Mouse (Mus musculus): ENCODE measurements around the gene Gaa. TPM values are rescaled to one million over a fixed set of nuclear protein-coding genes. Genes with fewer than 3 reads are reported as not detected.

The Gaa gene
- 40.6 and 42.1 TPM in 2 replicates for polyA plus RNA-seq (2016; fragmentation: Nextera tagmentation; extraction: Ambion mirVana)

DNA sequence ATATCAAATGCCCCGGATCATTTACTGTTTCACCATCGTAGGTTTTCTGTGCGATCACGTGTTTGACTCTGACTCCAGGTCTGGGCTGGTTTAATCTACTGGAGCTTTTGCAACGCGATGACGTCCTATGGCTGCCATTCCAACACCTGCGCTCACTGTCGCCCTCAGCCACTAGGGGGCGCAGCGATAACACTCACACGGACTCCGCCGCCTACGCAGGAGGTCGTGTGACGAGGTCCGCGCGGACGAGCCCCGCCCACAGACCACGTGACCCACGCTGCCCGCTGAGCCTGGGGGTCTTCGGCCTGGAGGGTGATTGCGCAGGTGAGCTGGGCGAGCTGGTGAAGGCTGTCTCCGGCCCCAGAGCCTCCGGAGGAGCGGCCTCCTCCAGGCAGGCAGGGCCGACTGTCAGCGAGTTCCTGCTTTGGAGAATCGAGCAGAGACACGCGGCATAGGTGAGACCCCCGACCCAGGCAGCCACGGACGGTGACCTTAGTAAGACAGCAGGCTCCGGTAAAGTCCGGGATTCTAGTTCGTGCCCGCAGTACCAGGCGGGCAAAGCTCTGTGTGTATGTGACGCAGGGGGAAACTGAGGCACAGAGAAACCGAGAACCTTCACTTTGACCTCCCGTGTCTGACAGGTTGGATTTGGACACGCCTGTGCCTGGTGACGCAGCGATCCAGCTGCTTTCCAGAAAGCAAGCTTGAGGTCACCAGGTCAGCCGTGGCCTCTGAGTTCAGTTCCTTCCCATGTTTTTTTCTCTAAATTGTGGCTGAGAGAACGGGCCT lies at the start of gene Gaa:
Gaa (plus strand) TSS at position 120 of the 789 bp plus-strand sequence.
- Histone ChIP-seq H3K27ac (replicated peaks) (no peak within 1 kb of the TSS; the same call in 1 of the 2 replicates), H3K27me3 (no peaks in the 10 kb centered on the region), H3K4me1 (peaks cover 16% of the 10 kb centered on the region), H3K4me3 (peak within 1 kb of the TSS; percentile 67), H3K9me3 (no peaks in the 10 kb centered on the region), H3K36me3 (peaks cover 20% of the 10 kb centered on the region), H3K4me2 (replicated peaks) (peak within 1 kb of the TSS; percentile 91), H3K9ac (replicated peaks) (peak within 1 kb of the TSS; percentile 71)
- peak; percentile 79 for ATAC-seq (ENCODE audit: low FRiP score, low read depth)
- 6% methylated on average over 52 of the region's 52 CpGs for WGBS

DNA sequence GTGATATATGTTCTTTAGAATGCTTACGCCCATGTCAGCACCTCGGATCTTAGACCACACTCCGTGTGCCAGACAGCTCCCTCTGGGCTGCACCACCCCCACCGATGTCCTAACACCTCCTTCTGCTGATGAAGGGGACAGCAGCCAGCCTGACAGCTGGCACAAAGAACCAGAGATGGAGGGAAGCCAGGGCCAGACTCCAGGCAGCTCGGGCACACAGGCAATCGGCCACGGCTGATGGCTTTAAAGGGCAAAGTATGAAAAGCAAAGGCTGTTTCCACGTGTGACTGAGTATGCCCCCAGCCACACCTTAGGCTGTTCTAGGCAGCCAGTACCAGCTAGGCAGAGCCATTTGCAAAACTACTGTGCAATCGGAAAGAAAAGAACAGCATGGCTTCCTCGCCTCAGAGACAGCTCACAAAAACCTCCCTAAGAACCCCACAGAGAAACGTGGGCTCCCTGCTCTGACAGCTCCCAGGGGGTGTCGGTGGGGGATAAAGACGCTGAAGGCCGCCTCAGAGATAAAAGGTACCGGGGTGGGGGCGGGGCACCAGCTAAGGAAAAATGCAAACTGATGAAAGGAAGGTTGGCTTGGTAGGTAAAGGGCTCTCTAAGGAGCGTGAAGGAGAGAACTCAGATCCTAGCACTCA lies 47.7 kb upstream of the Gaa start:
- 9% methylated on average over 17 of the region's 17 CpGs for WGBS
- Histone ChIP-seq H3K27me3 (no peaks in the 10 kb centered on the region; the same call in 1 of the 2 replicates), H3K36me3 (peaks cover 8% of the 10 kb centered on the region; the same call in 1 of the 2 replicates), H3K4me2 (replicated peaks) (peak overlapping the region; percentile 36), H3K4me3 (0 out of 2 replicates have a peak overlapping the region, but pooled peaks have one; percentile 7), H3K9me3 (no peaks in the 10 kb centered on the region), H3K27ac (replicated peaks) (peak overlapping the region; percentile 66), H3K9ac (replicated peaks) (peak overlapping the region; percentile 50; the same call in 1 of the 2 replicates), H3K4me1 (peaks cover 73% of the 10 kb centered on the region)
- ATAC-seq (ENCODE audit: low FRiP score, low read depth), result no peak

DNA sequence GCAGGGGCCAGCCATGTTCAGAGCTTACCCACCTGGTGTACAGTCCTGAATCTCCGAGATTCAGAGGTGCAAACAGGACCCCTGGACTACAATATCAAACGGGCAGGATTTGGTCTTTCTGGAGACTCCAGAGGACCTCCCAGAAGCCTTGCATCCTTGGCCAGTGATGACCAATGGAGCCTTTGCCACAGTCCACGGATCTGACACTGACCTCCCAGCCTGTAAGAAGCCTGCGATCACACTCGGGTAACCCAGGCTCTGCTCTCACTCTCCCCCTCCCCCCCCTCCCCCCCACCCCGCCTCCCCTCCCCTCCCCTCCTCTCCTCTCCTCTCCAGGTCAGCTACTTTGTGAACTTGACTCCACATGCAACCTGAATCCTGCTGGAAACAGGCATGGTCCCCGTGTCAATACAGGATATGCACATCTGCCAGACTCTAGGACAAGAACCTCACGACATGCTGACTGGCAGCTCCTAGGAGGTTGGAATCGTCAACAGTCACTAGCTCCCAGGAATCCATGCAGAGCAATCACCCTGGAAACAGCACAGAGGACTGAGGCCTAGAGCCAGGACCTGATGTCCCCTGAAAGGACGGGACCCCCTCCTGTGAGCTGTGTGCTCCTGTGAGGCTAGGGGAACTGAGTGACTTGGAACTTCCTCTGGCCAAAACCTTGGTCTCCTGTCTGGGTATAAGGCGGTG lies 45.7 kb upstream of the Gaa start:
- WGBS, result 36% methylated on average over 10 of the region's 11 CpGs
- H3K27me3 ChIP-seq, result no peaks in the 10 kb centered on the region; the same call in 1 of the 2 replicates
- H3K9ac ChIP-seq (replicated peaks), result 0 out of 2 replicates have a peak overlapping the region, but pooled peaks have one; percentile 20
- no peak for ATAC-seq (ENCODE audit: low FRiP score, low read depth)
- H3K27ac ChIP-seq (replicated peaks), result 0 out of 2 replicates have a peak overlapping the region, but pooled peaks have one; percentile 15
- H3K4me3 ChIP-seq, result no peak overlapping the region
- H3K36me3 ChIP-seq, result peaks cover 8% of the 10 kb centered on the region; the same call in 1 of the 2 replicates
- no peaks in the 10 kb centered on the region for H3K9me3 ChIP-seq
- peaks cover 73% of the 10 kb centered on the region for H3K4me1 ChIP-seq
- no peak overlapping the region for H3K4me2 ChIP-seq (replicated peaks)

DNA sequence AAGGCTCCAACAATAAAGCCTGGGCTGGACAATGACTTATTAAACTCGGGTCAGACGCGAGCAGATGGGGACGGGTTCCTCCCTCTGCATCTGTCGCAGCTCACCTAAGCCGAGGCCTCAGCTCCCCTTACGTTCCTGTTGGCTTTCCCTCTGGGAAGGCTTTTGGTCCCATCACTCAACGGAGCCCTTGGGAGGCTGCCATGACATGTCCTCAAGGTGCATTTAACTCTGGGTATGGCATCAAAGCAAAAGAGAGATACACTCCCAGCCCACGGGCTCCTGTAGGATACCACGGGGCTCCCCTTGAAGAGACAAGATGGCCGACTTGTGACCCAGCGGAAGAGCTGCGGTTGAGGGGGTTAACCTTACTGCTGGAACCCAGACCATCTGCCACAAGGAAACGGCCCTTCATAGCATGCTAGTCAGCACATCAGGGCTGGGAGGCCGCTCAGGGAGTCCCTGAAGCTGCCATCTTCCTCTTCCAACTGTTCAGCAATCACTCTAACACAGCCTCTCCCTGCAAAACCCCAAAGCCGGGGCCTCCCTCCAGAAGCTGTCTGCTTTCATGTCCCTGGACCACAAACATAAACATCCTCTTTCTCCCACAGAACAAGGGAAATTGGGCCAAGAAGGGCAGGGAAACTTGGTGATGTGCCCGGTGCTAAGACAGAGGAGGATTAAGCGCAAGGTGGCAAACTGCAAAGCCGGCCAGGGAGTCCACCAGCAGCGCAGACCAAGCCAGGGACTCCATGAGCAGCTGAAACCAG lies 44.4 kb upstream of the Gaa start:
- Histone ChIP-seq H3K9ac (replicated peaks) (no peak overlapping the region), H3K27ac (replicated peaks) (0 out of 2 replicates have a peak overlapping the region, but pooled peaks have one; percentile 1), H3K4me2 (replicated peaks) (no peak overlapping the region)

DNA sequence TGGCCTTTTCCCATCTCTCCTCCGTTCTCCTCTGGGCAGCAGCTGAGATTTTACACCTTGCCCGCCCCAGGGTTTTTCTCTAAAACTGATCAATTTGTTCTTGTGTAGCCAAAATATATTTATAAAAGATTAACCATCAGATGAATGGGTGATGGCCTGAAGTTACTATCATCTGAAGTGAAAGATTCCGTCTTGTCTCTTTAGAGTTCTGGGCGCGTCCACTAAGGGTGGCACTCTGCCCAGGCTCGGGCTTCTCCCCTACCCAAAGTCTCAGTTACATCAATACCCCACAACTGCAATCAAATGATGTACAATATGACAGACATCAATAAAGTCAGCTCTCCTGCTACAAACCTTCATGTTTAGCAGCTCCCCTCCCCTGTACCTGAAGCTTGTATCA lies 42.8 kb upstream of the Gaa start:
- Histone ChIP-seq H3K4me3 (no peak overlapping the region), H3K4me2 (replicated peaks) (no peak overlapping the region), H3K4me1 (peaks cover 81% of the 10 kb centered on the region), H3K9ac (replicated peaks) (no peak overlapping the region), H3K27ac (replicated peaks) (no peak overlapping the region), H3K36me3 (no peaks in the 10 kb centered on the region), H3K27me3 (no peaks in the 10 kb centered on the region), H3K9me3 (no peaks in the 10 kb centered on the region)
- 92% methylated on average over 6 of the region's 6 CpGs for whole genome bisulfite sequencing
- ATAC-seq (ENCODE audit: low FRiP score, low read depth), result no peak

More for the DNA sequence above, 44.4 kb upstream of the Gaa start:
- Histone ChIP-seq H3K4me1 (peaks cover 82% of the 10 kb centered on the region), H3K27me3 (no peaks in the 10 kb centered on the region; the same call in 1 of the 2 replicates), H3K36me3 (0 out of 2 replicates have a peak, but pooled peaks cover 4% of the 10 kb centered on the region), H3K9me3 (no peaks in the 10 kb centered on the region), H3K4me3 (no peak overlapping the region)
- WGBS, result 88% methylated on average over 20 of the region's 20 CpGs
- no peak for ATAC-seq (ENCODE audit: low FRiP score, low read depth)

DNA sequence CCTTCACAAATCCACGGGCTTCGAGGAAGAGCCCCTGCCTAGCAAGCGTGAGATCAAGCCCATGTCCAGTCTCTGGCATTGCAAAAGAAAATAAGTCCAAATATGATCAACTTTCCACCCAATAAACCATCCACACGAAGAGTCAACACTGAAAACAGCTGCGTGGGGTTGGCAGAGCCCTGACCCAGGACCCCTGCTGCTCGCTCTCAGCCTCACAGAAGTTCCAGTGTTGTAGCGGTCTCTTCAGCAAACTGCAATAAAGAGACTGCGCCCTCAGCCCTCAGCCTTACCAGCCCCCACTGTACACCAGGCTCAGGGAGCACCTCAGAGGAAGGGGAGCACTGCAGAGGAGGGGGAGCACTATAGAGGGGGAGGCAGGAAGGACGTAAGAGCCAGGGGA lies 42.1 kb upstream of the Gaa start:
- H3K4me2 ChIP-seq (replicated peaks), result no peak overlapping the region
- 0 out of 2 replicates have a peak overlapping the region, but pooled peaks have one; percentile 11 for H3K9ac ChIP-seq (replicated peaks)
- no peak overlapping the region for H3K27ac ChIP-seq (replicated peaks)
- no peaks in the 10 kb centered on the region for H3K36me3 ChIP-seq
- peaks cover 81% of the 10 kb centered on the region for H3K4me1 ChIP-seq
- H3K9me3 ChIP-seq, result no peaks in the 10 kb centered on the region
- WGBS, result 74% methylated on average over 9 of the region's 9 CpGs
- no peak for ATAC-seq (ENCODE audit: low FRiP score, low read depth)
- no peaks in the 10 kb centered on the region for H3K27me3 ChIP-seq
- H3K4me3 ChIP-seq, result no peak overlapping the region

DNA sequence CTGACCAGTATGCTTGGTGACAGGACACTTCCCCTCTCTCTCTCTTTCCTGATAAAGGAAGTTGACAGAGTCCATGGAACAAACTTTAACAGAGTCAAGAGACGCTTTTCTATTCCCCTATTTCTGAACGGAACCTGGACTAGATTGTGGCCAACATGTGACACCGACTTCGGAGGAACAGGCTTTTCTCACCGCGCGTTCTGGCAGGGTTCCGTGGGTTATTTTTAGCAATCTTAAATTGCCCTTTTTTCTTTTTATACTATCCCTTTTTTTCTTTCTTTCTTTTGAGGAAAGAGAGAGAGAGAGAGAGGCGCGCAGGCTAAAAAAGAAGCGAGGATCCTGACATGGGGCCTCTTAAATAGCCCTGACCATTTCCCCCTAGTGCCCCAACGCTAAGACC lies 40.1 kb upstream of the Gaa start:
- Histone ChIP-seq H3K27me3 (no peaks in the 10 kb centered on the region), H3K4me2 (replicated peaks) (peak overlapping the region; percentile 98), H3K36me3 (peaks cover 13% of the 10 kb centered on the region; the same call in 1 of the 2 replicates), H3K4me1 (peaks cover 64% of the 10 kb centered on the region), H3K9ac (replicated peaks) (peak overlapping the region; percentile 79), H3K4me3 (peak overlapping the region; percentile 78), H3K9me3 (no peaks in the 10 kb centered on the region), H3K27ac (replicated peaks) (peak overlapping the region; percentile 88)
- WGBS, result 2% methylated on average over 12 of the region's 12 CpGs
- no peak for ATAC-seq (ENCODE audit: low FRiP score, low read depth)

DNA sequence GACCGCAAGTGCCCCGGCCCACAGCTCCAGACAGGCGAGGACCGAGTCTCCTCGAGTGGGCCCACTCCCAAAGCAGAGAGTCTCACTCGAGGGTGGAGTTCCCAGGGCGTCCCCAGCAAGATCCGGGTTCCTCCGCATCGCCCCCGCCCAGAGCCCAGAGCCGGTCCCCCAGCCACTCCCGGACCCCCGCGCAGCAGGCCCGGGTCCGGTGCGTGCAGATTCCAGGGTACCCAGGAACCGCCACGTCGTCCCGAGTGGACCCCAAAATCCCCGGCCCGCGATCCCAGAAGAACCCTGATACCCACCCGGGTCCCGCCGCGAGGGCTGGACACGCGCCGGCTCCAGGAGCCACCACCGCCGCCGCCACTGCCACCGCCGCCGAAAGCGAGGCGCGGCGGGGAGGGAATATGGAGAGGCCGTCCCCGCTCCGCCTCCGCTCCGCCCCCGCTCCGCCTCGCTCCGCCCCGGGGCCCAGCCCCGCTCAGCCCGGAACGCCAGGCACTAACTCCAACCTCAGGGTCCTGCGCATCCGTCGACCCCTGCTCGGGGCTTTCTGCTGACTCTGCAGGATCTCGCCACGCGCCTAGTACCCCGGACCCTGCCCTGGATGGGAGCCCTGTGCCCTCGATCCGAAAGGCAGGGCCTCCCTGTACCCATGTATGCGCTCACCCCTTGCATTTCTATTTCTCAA lies 39.5 kb upstream of the Gaa start, which contains the start of the genes Tbc1d16 and Ccdc40:
Tbc1d16 (minus strand) TSS at position 409 of the 691 bp plus-strand sequence.
Ccdc40 (plus strand) TSS at position 482 of the 691 bp plus-strand sequence.
- Histone ChIP-seq H3K4me3 (peak within 1 kb of the TSS; percentile 78), H3K4me2 (replicated peaks) (peak within 1 kb of the TSS; percentile 98), H3K27me3 (no peaks in the 10 kb centered on the region), H3K9ac (replicated peaks) (peak within 1 kb of the TSS; percentile 79), H3K27ac (replicated peaks) (peak within 1 kb of the TSS; percentile 88), H3K9me3 (no peaks in the 10 kb centered on the region), H3K36me3 (peaks cover 13% of the 10 kb centered on the region; the same call in 1 of the 2 replicates), H3K4me1 (peaks cover 58% of the 10 kb centered on the region)
- WGBS, result under 1% methylated on average over 56 of the region's 66 CpGs
- peak; percentile 84 for ATAC-seq (ENCODE audit: low FRiP score, low read depth)

DNA sequence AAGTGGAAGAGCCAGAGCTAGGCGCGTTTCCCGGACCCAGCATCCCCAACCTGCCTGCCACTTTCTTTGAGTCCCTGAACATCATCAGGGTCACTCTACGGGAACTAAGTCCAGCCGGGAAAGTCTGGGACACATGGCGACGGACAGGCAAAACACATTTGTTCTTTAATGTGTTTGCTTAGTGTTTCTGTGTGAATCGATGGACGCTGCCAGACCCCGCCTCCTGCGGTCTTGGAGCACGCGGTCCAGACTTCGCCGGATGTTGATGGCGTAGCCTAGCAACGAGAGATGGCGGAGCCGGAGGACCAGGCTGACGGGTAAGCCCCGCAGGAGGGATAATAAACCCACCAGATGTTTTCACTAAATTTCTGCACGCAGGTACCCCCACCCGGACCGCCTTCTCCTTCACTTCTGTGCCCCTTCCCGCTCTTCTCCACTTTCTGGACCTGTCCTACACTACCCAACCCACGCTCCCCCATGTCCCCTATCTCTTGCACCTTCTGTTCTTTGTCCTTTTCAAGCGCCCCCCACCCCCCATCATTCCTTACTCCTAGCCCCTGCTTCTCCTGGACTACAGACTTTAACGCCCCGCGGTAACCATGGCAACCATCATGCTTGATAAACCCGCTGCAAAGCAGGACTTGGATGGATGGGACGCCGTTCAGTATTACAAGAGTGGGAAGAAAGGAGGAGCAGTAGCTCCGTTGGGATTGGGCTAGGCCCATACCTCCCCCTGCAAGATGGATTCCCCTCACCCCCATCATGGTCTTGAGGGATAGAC lies 38.7 kb upstream of the Gaa start:
- H3K27ac ChIP-seq (replicated peaks), result peak overlapping the region; percentile 88
- H3K36me3 ChIP-seq, result peaks cover 13% of the 10 kb centered on the region; the same call in 1 of the 2 replicates
- H3K27me3 ChIP-seq, result no peaks in the 10 kb centered on the region
- H3K4me3 ChIP-seq, result peak overlapping the region; percentile 78
- WGBS, result under 1% methylated on average over 34 of the region's 34 CpGs
- H3K4me2 ChIP-seq (replicated peaks), result peak overlapping the region; percentile 98
- no peaks in the 10 kb centered on the region for H3K9me3 ChIP-seq
- peaks cover 52% of the 10 kb centered on the region for H3K4me1 ChIP-seq
- H3K9ac ChIP-seq (replicated peaks), result peak overlapping the region; percentile 79
- ATAC-seq (ENCODE audit: low FRiP score, low read depth), result peak; percentile 88

DNA sequence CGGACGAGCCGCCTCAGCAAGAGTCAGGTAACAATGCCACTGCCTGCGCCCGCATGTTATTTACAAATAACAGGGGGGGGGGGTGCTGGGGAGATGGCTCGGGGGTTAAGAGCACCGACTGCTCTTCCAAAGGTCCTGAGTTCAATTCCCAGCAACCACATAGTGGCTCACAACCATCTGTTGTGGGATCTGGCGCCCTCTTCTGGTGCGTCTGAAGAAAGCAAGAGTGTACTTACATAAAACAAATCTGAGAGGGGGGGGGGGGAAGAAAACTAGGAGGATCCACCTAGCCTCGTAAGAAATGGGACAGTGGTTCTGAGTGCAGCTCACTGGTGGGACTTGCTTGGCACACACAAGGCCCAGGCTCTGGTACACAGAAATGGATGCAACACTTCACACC lies 32.9 kb upstream of the Gaa start:
- ATAC-seq (ENCODE audit: low FRiP score, low read depth), result no peak
- H3K36me3 ChIP-seq, result peaks cover 40% of the 10 kb centered on the region
- WGBS, result 95% methylated on average over 10 of the region's 10 CpGs

More for the DNA sequence above, 32.9 kb upstream of the Gaa start:
- H3K4me3 ChIP-seq, result no peak overlapping the region
- H3K27me3 ChIP-seq, result no peaks in the 10 kb centered on the region
- H3K4me2 ChIP-seq (replicated peaks), result no peak overlapping the region
- peaks cover 4% of the 10 kb centered on the region; the same call in 1 of the 2 replicates for H3K9me3 ChIP-seq
- no peak overlapping the region for H3K27ac ChIP-seq (replicated peaks)
- no peak overlapping the region for H3K9ac ChIP-seq (replicated peaks)
- H3K4me1 ChIP-seq, result peaks cover 24% of the 10 kb centered on the region

All from midbrain, embryonic 12.5 days (tissue).